Mouse (Mus musculus): ENCODE measurements around the gene Hsd11b1.

The Hsd11b1 gene

DNA sequence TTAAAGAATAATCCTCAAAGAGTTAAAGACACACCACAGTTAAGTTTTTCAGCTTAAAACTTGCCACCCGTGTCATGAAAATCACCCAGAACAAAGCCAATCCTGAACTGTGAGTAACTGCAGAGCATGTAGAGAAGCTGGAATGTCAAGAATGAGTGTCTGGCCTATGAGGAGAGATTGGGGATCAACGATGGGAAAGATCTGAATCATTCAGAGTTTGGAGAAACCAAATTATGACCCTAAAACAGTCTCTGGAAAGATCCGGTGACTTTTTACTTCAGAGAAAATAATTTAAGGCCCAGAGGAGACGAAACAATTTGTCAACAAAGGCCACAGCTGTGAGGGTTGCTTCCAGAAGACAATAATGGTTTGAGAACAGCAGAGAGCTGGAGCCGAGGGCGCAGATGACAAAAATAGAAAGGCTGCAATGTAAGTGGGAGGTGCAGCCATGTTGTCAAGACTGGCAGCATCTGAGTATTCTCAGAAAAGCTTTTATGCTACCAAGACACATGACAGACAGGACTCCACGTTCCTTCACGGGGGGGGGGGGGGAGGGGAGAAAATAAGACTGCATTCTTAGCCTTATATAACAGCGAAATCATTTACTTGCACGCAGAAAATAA, 20.2 kb downstream of the Hsd11b1 start:
- DNase-seq (ENCODE audit: low read depth, low spot score): no peak

GRCm38 (mm10) chr1:193242863-193243262, 21.0 kb downstream of the Hsd11b1 start:
- no peak for DNase-seq (ENCODE audit: low read depth, low spot score)

GRCm38 (mm10) chr1:193242238-193242637, 21.6 kb downstream of the Hsd11b1 start:
- DNase-seq (ENCODE audit: low read depth, low spot score): no peak

DNA sequence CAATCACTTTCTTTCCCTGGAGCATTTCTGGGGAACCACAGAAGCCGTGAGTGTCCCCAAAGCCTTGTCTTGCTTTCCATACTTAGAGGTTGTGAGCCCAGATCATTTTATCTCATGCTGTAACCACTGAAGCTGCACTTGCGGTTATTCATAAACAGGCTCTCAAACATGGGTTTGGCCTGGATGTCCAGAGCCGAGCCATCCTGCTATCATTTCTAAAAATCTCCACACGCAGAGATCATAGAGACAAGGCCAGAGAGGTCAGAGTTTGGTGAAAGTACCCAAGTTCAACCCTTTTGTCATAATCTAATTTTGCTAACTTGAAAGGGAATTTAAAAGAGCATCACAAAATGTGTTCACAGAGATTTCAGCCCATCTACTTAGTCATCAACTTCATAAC, 22.4 kb downstream of the Hsd11b1 start:
- no peak for DNase-seq (ENCODE audit: low read depth, low spot score)

DNA sequence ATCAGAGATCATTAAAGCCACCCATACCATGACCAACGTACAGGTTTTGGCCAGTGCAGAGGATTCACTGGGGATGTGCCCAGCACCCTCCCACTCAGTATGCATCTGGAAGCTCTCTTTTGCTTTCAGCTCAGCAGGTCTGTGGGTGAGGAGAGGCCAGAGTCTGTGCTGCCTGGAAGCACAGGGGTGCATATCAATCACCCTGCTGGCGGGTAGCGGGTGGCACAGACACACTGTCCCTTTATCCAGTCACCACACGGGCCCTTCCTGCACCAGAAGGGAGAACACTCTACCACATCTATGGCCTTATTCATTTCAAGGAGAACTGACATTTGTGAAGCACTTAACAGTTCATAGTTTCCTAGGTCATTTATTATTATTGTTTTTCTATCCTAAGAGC, 25.4 kb downstream of the Hsd11b1 start:
- no peak for DNase-seq (ENCODE audit: low read depth, low spot score)

GRCm38 (mm10) chr1:193234930-193235329, 28.9 kb downstream of the Hsd11b1 start:
- DNase-seq (ENCODE audit: low read depth, low spot score): no peak

DNA sequence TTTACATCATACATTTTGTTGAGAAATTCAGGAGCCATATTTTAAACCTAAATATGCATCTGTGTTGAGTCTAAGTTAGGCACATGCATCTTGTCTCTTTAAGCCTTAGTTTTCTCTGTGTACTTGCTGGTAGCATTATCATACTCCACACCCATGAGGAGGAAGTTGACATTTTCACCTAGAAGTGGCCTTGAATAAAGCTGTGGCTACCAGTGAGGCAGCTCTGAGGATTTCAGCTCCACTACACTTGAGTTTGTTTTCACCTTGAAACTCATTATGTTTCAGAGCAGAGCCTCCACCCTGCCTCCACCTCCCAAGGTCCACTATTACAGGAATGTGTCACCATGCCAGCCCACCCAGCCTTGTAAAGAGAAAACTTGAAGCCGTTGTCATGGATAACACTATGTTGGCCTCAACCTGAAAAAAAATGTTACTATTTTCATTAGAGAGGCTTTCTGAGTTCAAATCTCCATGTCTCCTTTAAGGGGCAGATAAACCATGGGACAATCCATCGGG, 29.7 kb downstream of the Hsd11b1 start:
- DNase-seq (ENCODE audit: low read depth, low spot score): no peak

DNA sequence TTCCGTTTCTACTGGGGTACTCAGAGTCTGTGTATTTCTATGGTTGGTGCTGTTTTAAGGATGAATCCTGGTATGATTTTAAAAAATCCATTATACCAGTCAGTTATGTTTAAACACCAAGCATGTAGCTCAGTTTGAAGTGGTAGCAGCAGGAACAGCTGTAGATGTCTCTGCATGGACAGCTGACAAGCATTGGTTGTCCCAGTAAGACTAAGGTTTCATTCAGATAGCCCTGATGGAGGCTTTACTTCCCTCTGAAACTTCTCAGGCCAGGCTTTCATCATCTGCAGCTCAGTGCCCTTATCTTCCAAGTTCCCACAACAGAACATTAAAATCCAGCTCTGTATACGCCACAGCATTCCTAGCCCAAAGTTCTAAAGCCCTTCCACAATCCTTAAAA, 31.1 kb downstream of the Hsd11b1 start:
- DNase-seq (ENCODE audit: low read depth, low spot score): no peak

DNA sequence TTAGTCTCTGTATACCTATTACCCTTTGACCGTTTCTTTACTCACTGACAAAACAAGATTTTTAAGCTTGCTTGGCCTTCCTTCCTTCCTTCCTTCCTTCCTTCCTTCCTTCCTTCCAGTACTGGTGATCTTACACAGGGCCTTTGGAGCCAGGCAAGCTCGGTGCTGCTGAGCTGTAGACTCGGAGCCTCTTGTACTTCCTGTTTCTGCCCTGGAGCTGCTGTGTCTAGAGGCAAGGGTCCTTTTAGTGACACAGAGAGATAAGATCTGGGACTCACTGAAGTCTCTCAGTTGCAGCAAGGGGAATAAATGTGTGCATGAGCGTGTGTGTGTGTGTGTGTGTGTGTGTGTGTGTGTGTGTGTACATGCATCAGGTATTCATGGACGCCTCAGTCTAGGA, 32.9 kb downstream of the Hsd11b1 start:
- DNase-seq (ENCODE audit: low read depth, low spot score): no peak

- no peak for DNase-seq (ENCODE audit: low read depth, low spot score)
These were observed 33.3 kb downstream of the Hsd11b1 start for GRCm38 (mm10) chr1:193230531-193230930.

GRCm38 (mm10) chr1:193229570-193229969, 34.3 kb downstream of the Hsd11b1 start:
- no peak for DNase-seq (ENCODE audit: low read depth, low spot score)

- no peak for DNase-seq (ENCODE audit: low read depth, low spot score)
These were observed 36.3 kb downstream of the Hsd11b1 start for GRCm38 (mm10) chr1:193227537-193227936.

DNA sequence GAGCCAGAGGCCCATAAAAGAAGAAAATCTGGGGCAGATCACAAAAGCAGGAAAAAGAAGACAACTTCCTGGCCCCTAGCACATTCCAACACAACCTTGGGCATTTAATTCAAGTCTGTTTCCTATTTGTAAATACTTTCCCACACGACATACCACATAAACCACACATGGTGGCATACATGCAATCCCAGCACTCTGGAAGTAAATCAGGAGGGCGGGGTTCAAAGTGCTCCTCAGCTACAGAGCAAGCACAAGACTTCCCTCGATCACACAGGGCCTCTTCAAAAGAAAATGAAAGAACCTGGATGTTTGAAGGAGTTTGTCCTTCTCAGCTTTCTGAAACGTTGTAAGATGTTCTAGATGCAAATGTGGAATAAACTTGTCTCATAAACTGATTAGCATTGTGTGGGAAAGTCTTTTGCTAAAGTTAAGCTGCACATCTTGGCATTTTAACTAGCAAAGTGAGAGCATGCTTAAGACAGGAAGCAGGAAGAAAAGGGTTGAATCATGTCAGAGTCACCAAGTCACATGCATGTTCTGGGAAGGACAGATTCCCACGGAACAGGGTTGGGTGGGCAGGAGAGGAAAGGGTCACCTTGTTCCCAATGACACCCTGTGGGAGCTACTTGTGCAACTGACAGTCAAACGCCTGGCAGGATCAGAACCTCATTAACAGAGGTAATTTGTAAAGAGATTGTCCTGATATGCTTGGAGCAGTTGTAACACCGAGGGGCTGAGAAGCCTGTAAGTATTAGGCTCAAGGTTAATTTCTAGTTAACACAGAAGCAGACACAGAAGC, 37.0 kb downstream of the Hsd11b1 start:
- DNase-seq (ENCODE audit: low read depth, low spot score): no peak

GRCm38 (mm10) chr1:193226114-193226513, 37.8 kb downstream of the Hsd11b1 start:
- no peak for DNase-seq (ENCODE audit: low read depth, low spot score)

GRCm38 (mm10) chr1:193225531-193225930, 38.3 kb downstream of the Hsd11b1 start:
- DNase-seq (ENCODE audit: low read depth, low spot score): no peak

DNA sequence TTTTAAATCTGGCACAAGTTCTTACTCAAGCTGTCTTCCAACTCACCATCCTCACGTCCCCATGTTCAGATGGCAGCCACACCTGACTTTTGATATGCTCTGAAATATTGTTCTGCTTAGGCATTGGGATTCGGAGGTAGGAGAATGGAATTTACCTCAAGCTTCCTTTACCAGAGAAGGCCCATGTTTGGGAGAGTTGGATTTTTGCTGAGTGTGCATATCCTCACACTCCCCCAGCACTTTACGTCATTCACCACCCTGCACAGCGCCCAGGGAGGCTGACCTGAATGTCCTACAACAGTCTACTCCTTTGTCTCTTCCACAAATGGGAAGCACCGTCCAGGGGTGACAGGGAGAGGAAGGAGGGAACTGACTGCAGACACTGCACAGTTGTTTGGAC, 43.5 kb downstream of the Hsd11b1 start:
- no peak for DNase-seq (ENCODE audit: low read depth, low spot score)

GRCm38 (mm10) chr1:193216000-193216399, 47.9 kb downstream of the Hsd11b1 start:
- DNase-seq (ENCODE audit: low read depth, low spot score): no peak

- no peak for DNase-seq (ENCODE audit: low read depth, low spot score)
These were observed 49.8 kb downstream of the Hsd11b1 start for GRCm38 (mm10) chr1:193214053-193214452.

DNA sequence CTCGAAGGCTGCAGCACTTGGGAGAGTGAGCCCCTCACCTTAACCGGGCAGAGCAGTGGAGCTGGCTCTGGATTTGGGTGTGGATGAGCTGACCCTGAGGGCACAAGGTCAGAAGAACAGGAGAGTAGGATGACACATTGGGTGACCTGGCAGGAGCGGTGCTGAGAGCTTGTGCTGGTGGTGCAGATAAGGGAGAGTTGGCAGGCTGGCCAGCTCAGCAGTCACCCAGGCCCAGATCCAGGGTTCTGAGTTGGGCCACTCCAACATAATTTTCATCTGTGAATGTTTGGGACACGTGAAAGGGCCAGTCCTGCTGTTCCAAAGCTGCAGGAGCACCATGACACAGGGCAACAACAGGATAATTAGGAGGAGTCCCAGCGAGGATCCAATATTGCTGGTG, 52.5 kb downstream of the Hsd11b1 start:
- no peak for DNase-seq (ENCODE audit: low read depth, low spot score)

- DNase-seq (ENCODE audit: low read depth, low spot score): peak; percentile 79
These were observed 55.7 kb downstream of the Hsd11b1 start for GRCm38 (mm10) chr1:193208178-193208577.

GRCm38 (mm10) chr1:193207503-193207902, 56.4 kb downstream of the Hsd11b1 start, which contains the start of gene Lamb3:
Lamb3 (plus strand) TSS chr1:193207699.
- DNase-seq (ENCODE audit: low read depth, low spot score): no peak

DNA sequence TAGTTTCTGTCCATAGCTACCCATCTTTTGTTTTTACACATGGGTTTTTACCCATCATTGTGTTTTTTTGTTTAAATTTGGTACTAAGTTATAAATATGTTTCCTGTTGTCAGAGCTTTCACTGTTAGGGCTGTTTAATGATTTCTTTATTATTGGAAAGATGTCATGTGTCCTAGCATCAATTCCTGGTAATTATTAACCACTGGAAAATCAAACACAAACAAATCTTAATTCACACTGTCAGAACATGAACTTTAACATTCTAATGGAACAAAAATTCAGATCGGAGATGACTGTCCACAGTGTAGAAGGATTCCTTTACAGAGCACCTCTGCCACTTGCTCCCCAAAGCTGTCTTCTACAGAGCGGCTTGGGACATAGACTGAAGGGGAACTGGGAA, 58.4 kb downstream of the Hsd11b1 start:
- DNase-seq (ENCODE audit: low read depth, low spot score): no peak

GRCm38 (mm10) chr1:193203821-193204220, 60.1 kb downstream of the Hsd11b1 start:
- no peak for DNase-seq (ENCODE audit: low read depth, low spot score)
